Mouse (Mus musculus): ENCODE measurements around the gene Stk32c.

The Stk32c gene

GRCm38 (mm10) chr7:139230241-139230640, 17.1 kb upstream of the Stk32c start:
- no peak for DNase-seq (ENCODE audit: inconsistent age in 2 of 2, low spot score in 1 of 2)

- DNase-seq (ENCODE audit: inconsistent age in 2 of 2, low spot score in 1 of 2), result no peak
Measured at GRCm38 (mm10) chr7:139229837-139230236, 16.7 kb upstream of the Stk32c start.

- peak in 1 of 2 experiments; percentile 67 for DNase-seq (ENCODE audit: inconsistent age in 2 of 2, low spot score in 1 of 2)
Measured at GRCm38 (mm10) chr7:139228447-139229171, 15.5 kb upstream of the Stk32c start.

GRCm38 (mm10) chr7:139226416-139226815, 13.3 kb upstream of the Stk32c start:
- DNase-seq (ENCODE audit: inconsistent age in 2 of 2, low spot score in 1 of 2), result no peak

- DNase-seq (ENCODE audit: inconsistent age in 2 of 2, low spot score in 1 of 2), result peak; percentile 39 to 68
Measured at GRCm38 (mm10) chr7:139224725-139225124, 11.6 kb upstream of the Stk32c start.

- peak; percentile 8 to 50 for DNase-seq (ENCODE audit: inconsistent age in 2 of 2, low spot score in 1 of 2)
Measured at GRCm38 (mm10) chr7:139224070-139224469, 11.0 kb upstream of the Stk32c start.

GRCm38 (mm10) chr7:139222341-139222740, 9.2 kb upstream of the Stk32c start:
- DNase-seq (ENCODE audit: inconsistent age in 2 of 2, low spot score in 1 of 2), result peak in 1 of 2 experiments; percentile 2

GRCm38 (mm10) chr7:139221856-139222255, 8.7 kb upstream of the Stk32c start:
- peak in 1 of 2 experiments; percentile 2 for DNase-seq (ENCODE audit: inconsistent age in 2 of 2, low spot score in 1 of 2)

- DNase-seq (ENCODE audit: inconsistent age in 2 of 2, low spot score in 1 of 2), result no peak
Measured at GRCm38 (mm10) chr7:139221072-139221471, 8.0 kb upstream of the Stk32c start.

- DNase-seq (ENCODE audit: inconsistent age in 2 of 2, low spot score in 1 of 2), result peak; percentile 66 to 74
Measured at GRCm38 (mm10) chr7:139220303-139220702, 7.2 kb upstream of the Stk32c start.

- DNase-seq (ENCODE audit: inconsistent age in 2 of 2, low spot score in 1 of 2), result peak in 1 of 2 experiments; percentile 13
Measured at GRCm38 (mm10) chr7:139219486-139219885, 6.4 kb upstream of the Stk32c start.

GRCm38 (mm10) chr7:139218641-139219415, 5.7 kb upstream of the Stk32c start:
- DNase-seq (ENCODE audit: inconsistent age in 2 of 2, low spot score in 1 of 2), result peak; percentile 50 to 82

GRCm38 (mm10) chr7:139217046-139217445, 3.9 kb upstream of the Stk32c start:
- DNase-seq (ENCODE audit: inconsistent age in 2 of 2, low spot score in 1 of 2), result no peak

- DNase-seq (ENCODE audit: inconsistent age in 2 of 2, low spot score in 1 of 2), result peak in 1 of 2 experiments; percentile 20
Measured at GRCm38 (mm10) chr7:139216464-139216863, 3.4 kb upstream of the Stk32c start.

- peak in 1 of 2 experiments; percentile 19 for DNase-seq (ENCODE audit: inconsistent age in 2 of 2, low spot score in 1 of 2)
Measured at GRCm38 (mm10) chr7:139215946-139216345, 2.8 kb upstream of the Stk32c start.

- peak in 1 of 2 experiments; percentile 23 for DNase-seq (ENCODE audit: inconsistent age in 2 of 2, low spot score in 1 of 2)
Measured at GRCm38 (mm10) chr7:139215516-139215915, 2.4 kb upstream of the Stk32c start.

GRCm38 (mm10) chr7:139214596-139215340, 1.7 kb upstream of the Stk32c start:
- peak in 1 of 2 experiments; percentile 29 for DNase-seq (ENCODE audit: inconsistent age in 2 of 2, low spot score in 1 of 2)

GRCm38 (mm10) chr7:139214160-139214559, 1.1 kb upstream of the Stk32c start:
- no peak for DNase-seq (ENCODE audit: inconsistent age in 2 of 2, low spot score in 1 of 2)

GRCm38 (mm10) chr7:139213751-139214150, 644 bp upstream of the Stk32c start:
- DNase-seq (ENCODE audit: inconsistent age in 2 of 2, low spot score in 1 of 2), result peak in 1 of 2 experiments; percentile 66

GRCm38 (mm10) chr7:139211761-139212160, 1.3 kb downstream of the Stk32c start:
- DNase-seq (ENCODE audit: inconsistent age in 2 of 2, low spot score in 1 of 2), result peak in 1 of 2 experiments; percentile 46

GRCm38 (mm10) chr7:139208773-139209095, 4.4 kb downstream of the Stk32c start:
- peak in 1 of 2 experiments; percentile 90 for DNase-seq (ENCODE audit: inconsistent age in 2 of 2, low spot score in 1 of 2)
